Mouse (Mus musculus): ENCODE measurements around the gene Golga4.
A peak's percentile ranks its signal among the peaks of the same experiment; 100 is the strongest.

Golga4 gene

DNA sequence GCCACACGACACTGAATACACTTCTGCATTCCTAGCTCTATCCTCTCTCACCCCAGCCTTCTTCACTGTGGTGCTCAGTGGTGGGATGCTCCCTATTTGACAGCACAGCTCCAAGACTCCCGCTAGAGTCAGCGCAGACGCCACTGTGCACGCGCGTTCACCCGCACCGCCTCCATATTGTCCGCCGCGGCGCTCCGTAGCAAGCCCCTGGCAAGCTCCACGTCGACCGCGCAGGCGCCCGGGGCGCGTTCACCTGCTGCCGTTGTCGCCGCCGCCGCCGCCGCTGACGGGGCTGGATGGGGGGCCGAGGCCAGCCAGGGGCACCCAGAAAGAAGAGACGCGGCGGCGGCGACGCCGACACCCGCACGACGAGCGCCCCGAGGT, at the start of gene Golga4:
TSS of gene Golga4 (plus strand) at position 248 of the 384 bp plus-strand sequence.
- DNase-seq (ENCODE audit: low read depth, low spot score), result peak; percentile 91

DNA sequence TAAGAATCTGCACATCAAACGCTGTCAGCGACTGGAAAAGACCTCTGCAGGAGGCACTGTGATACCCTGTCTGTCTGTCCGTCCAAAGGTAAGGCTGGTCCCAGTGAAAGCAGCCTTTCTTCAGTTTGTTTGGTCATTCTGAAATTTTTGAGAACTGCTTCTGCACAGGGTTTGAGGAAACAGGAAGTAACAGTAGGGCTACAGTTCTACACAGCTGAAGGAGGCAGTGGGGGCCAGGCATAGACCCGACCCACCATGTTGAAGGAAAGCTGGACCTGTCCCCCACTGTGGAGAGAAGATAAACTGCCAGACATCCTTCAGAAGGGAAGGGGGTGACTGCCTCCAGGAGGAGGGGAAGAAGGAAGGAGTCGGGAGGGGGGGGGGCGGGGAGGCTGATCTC, 49.7 kb upstream of the Golga4 start:
- peak; percentile 11 for DNase-seq (ENCODE audit: low read depth, low spot score)

DNA sequence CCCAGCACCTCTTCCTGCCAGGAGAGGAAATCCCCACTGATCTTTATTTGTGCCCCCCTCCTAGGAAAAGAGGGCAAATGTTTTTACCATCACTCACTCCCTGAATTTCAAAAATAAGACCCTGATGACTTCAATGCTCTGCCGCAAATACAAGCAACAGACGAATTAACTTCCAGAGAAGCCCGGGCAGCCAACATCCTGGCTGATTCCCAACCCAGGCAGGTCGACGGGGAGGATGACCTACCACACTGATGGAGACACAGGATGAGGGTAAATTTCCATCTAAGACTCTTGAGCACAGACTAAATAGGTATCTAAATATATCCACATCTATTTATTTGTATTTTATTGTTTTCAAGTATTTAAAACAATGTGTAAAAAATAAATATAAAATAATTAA, 48.0 kb upstream of the Golga4 start:
- no peak for DNase-seq (ENCODE audit: low read depth, low spot score)

DNA sequence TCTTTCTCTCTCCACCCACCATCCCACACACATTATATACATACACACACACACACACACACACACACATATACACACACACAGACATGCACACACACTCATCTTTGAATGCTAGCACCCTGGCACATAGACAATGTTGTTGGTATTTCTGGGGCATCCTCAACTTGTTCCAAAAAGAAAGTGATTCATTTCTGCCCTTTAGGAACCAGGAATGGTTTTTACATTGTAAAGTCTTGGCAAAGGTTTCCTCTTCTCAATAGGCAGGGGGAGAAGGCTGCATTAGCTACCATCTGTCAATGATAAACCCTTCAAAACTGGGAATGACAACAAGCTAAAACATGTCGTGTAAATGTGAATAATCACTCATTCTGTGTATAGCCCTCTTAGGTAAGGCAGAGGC, 42.0 kb upstream of the Golga4 start:
- no peak for DNase-seq (ENCODE audit: low read depth, low spot score)

DNA sequence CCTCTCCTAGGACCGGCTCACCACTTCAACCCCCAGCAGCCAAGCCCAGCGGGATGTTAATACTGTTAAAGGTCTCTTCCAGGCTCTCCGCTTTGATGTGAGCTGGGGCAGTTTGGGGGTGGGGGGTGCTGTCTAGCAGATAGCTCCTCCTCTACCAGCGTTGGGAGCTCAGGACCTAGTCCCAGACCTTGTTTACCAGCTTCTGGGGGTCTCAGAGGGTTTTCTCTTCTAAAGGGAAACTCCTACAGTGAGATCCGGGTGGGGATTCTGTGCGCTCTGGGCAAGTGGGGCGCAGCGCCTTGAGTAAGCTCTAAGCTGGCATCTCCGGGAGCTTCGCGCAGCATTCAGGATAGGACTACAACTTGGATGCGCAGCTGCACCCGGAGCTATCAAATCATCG, 37.8 kb upstream of the Golga4 start:
- DNase-seq (ENCODE audit: low read depth, low spot score), result no peak

DNA sequence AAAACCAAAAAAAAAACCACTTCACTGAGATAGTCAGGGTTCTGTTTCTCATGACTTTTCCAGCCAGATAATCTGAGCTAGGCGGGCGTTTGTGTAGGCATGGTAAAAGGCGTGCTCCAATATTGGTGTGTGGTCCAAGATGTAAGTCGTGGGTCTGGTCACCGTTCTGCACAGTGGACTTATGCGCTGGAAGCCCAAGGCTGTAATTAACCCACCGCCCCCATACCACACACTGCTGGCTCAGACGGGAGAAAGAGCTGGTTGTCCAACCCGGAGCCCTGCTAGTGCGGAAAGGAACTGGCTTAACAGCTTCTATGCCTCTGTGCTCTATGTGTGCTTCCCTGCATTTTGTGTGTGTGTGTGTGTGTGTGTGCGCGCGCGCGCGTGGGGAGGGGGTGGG, 36.8 kb upstream of the Golga4 start:
- DNase-seq (ENCODE audit: low read depth, low spot score), result no peak

DNA sequence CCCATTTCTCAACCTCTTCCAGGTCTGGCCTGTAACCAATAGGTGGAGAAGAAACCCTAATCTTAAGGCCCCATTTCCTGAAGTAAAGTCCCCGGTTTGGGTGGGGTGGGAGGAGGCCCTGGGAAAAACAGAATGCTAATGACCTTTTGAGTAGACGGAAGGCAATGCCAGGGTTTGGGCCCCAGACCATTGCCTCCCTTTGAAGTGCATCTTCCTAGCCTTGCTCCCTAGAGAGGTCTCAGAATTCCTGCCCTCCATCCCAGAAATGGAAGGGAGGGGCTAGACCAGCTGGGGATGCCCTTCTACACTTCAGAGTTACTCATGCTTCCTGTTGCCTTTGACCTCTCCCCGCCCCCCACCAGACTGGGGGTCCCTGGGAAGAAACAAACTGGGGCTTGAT, 34.8 kb upstream of the Golga4 start:
- no peak for DNase-seq (ENCODE audit: low read depth, low spot score)

DNA sequence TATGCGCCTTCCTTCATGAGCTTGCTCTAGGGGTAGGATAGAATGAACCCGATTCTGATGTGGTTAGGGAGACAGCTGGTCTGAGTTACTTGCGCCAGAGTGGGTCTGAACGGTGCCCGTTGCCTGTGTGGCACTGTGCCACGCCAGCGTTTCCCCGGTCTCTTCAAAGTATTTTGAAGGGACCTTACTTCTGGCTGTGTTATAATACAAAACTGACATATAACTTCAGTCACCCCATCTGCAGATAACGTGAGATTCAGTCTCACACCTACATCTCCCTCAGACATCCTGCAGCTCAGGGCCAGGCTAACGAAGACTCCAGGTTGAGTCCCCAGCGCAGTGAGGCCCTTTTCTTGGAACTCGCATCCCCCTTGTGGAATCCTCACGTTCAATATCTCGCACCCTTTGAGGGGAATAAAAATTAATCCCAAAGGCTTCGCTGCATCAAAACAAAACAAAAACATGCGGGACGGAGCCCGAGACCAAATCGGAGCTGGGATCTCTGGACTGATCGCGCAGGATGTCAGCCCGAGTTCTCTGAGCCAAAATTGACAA, 29.8 kb upstream of the Golga4 start:
- peak; percentile 26 for DNase-seq (ENCODE audit: low read depth, low spot score)

DNA sequence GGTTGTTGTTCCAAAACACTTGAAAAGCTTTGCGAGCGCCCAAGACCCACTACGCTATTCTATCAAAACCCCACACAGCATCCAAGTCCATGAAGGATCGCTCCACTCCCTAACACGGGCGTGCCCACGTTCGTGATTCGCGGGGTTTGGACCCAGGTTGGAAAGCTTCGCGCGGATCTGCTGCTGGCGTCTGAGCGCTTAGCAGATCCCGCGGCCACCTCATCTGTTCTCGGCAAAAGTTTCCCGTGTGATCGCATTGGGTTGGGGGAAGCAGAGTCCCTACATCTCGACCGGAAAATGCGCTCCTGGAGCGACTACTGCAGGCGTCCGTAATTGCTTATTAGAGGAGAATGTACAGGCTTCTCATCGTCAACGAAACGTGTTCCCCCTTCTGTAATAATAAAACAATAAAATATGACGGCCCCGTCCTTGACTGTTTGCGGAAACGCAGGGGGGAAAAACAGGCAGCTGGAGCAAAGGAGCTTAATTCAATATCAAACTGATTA, 29.2 kb upstream of the Golga4 start:
- DNase-seq (ENCODE audit: low read depth, low spot score), result peak; percentile 22

DNA sequence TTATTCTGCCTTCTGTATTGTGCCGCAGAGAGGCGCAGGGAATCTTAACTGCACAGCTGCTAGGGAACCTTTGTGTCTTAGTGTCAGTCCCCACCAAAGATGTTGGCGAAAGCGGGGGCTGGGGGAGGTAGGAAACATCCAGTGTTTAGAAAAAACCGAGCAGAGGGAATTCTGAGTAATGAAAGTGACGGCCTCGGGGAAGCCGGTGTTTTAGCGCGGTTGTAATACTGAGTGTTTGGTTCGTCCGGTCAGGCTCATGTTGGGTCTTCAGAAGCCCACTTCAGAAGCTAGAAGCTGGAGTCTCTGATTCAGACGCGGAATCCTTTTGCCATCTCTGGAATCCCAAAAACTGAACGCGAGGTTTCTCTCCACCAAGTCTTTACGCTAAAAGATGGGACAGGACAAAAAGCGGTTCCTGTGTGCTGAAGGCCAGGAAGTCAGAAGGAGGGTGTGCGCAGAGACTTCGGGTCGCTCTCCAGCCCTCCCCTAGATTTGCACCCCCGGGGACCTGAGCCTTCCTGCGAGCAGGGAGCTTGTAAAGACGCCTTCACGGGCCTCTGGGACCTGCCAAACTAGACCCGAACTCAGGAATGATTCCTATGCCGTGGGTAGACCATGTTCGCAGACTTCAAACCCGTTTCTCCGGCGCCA, 28.7 kb upstream of the Golga4 start:
- peak; percentile 43 for DNase-seq (ENCODE audit: low read depth, low spot score)

DNA sequence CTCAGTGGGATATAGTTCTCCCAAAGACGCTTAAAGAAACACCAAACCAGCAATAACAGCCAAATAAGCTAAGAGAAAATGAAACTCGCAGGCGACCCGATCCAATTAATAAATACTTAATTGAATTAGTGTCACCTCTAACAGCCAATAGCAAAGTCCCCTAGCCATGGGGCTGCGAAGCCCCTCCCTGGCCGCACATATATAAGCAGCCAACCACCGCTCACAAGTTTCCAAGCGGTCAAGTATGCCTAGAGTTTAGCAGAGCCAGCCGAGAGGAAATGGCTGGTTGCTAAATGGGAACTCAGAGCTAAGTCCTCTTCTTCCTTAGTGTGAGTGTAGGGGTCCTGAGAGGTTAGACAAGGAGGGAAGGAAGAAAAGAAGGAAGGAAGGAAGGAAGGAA, 28.1 kb upstream of the Golga4 start, which contains the start of gene Eomes:
TSS of gene Eomes (plus strand) at position 252 of the 400 bp plus-strand sequence.
- peak; percentile 12 for DNase-seq (ENCODE audit: low read depth, low spot score)

DNA sequence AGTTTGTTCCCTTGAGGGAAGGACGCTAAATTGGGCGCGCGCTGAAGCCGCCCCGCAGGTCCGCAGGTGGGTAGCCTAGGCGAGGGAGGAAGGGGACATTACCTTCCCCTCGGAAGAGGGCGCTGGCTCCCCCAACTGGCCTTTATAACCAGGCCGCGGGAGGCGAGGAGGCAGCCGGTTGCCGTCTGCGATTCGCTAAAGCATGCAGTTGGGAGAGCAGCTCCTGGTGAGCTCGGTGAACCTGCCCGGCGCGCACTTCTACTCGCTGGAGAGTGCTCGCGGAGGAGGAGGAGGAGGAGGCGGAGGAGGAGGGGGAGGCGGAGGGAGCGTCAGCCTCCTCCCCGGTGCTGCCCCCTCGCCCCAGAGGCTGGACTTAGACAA, 27.6 kb upstream of the Golga4 start:
- peak; percentile 61 for DNase-seq (ENCODE audit: low read depth, low spot score)

DNA sequence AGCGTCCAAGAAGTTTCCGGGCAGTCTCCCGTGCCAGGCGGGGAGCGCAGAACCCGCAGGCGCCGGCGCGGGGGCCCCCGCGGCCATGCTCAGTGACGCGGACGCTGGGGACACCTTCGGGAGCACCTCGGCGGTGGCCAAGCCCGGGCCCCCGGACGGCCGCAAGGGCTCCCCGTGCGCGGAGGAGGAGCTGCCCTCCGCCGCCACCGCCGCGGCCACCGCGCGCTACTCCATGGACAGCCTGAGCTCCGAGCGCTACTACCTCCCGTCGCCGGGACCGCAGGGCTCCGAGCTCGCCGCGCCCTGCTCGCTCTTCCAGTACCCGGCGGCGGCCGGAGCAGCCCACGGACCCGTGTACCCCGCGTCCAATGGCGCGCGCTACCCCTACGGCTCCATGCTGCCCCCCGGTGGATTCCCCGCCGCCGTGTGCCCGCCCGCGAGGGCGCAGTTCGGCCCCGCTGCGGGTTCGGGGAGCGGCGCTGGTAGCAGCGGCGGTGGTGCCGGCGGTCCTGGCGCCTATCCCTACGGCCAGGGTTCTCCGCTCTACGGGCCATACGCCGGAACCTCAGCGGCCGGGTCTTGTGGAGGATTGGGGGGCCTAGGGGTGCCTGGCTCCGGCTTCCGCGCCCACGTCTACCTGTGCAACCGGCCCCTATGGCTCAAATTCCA, 27.1 kb upstream of the Golga4 start:
- peak; percentile 67 for DNase-seq (ENCODE audit: low read depth, low spot score)

DNA sequence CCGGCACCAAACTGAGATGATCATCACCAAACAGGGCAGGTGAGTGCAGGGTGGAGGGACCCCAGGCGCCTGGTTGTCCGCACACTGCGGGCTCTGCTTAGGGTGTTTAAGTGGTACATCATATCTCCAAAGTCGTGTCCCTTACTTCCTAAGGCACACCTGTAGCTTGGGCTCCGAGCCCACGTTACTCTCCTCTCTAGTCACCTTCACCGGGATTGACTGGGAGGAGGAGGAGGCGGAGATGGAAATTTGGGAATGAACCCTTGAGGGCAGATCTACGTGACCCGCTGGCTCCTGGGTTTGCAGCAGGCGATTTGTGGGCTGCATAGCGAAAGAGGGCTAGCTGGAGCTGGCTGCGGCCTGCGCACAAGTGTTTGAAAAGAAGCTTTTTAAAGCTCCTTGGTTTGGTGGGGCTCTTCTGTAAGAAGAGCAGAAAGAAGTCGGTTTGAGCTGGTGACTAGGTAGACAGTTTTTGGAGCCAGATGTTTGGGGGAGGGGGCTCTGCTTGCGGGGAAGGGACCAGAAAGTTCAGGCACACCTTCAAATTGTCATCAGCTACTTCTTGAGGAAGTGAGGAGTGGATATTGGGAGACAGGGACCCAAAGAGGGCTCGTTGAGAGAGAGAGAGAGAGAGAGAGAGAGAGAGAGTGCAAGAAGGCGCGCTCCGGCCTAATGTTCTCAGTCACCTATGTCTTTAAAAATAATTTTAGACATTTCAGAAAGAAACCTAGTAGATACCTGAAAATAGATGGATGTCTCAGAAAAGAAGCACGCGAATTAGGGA, 26.4 kb upstream of the Golga4 start:
- no peak for DNase-seq (ENCODE audit: low read depth, low spot score)

DNA sequence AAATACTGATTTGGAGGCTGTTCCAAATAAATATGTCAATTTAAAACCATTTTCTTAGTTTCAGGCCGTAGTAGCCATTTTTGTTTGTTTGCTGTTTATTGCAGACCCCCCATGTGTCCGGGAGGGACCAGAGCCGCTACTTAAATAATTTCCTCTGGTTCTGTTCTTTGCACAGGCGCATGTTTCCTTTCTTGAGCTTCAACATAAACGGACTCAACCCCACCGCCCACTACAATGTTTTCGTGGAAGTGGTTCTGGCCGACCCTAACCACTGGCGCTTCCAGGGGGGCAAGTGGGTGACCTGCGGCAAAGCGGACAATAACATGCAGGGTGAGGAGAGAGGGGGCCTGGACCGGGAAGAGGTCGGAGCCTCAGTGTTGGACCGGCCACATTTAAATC, 25.8 kb upstream of the Golga4 start:
- no peak for DNase-seq (ENCODE audit: low read depth, low spot score)

DNA sequence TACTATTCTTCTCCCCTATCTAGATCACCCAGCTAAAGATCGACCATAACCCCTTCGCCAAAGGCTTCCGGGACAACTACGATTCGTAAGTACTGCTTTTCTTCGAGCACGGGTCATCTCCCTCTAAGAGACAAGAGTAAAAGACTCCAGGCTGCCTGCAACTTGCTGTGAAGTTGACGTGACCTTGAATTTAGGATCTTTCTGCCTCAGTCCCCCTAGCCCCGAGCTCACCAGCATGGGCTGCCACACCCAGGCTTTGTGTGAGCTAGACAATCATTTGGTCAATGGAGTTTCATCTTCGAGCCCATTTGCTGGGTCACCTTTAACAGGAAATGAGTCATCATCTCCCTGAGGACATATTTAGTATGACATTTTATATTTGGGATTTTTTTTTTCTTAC, 23.9 kb upstream of the Golga4 start:
- no peak for DNase-seq (ENCODE audit: low read depth, low spot score)

DNA sequence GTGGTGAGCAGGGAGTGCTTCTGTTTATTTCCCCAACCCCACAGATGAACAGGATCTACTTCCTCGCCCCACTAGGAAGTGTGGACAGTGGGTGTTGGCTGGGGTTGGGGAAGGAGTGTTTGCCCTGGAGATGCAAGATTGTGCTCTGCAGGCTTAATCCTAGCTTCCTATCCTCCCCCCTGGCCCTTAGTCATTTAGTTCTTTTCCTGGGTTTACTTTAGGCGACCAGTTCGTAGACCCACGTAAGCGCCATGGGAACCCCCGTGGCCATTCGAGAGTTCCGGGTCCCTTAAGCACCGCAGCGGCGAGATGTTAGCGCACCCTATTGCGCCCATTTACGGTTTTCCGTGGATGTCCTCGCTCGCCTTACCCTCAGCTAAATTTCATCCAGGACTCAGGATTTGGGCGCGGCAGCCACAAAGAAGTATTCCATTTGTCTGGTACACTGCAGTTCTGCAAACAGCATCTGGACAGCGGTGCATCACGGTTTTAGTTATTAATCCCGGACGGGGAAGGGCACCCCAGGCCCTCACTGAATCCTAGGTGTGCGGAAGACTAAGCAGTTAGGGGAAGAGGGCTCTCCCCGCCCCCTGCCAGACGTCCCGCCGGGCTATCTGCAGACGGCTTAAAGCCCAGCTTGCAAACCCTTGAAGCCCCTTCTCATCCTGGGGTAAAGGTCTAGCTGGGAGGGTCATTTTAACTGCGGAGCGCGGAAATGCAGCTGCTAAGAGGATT, 19.5 kb upstream of the Golga4 start:
- DNase-seq (ENCODE audit: low read depth, low spot score), result peak; percentile 20

DNA sequence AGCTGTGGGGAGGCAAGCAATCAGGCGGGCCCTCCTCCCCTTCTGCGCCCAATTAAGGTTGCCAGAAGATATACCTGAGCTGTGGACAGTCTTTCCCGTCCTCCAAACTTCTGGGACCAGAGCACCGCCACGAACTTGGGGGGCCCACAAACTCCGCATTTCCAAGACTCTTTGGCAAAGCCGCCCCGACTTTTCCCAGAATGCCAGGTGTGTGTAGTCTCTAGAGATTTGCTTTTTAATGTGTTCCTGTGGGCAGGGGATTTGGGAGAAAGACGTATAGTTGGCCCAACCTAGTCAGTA, 19.0 kb upstream of the Golga4 start:
- DNase-seq (ENCODE audit: low read depth, low spot score), result no peak

DNA sequence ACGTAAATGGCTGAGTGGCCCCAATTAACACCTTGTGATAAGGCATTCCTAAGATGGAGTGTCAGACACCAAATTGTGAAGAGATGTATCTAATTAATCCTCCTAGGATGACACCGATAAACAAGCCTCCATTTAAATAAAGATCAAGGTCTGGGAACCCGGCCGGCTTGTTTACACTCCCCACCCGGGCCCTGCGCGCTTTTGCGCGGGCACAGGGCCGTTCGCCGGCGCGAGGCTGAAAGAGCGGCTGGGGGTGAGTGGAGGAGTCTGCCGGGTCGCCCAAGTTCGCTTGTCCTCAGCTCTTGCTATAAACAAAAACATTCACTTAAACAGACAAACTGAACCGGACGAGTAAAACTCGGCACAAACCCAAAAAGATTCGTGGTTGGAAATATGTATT, 18.4 kb upstream of the Golga4 start:
- peak; percentile 37 for DNase-seq (ENCODE audit: low read depth, low spot score)

DNA sequence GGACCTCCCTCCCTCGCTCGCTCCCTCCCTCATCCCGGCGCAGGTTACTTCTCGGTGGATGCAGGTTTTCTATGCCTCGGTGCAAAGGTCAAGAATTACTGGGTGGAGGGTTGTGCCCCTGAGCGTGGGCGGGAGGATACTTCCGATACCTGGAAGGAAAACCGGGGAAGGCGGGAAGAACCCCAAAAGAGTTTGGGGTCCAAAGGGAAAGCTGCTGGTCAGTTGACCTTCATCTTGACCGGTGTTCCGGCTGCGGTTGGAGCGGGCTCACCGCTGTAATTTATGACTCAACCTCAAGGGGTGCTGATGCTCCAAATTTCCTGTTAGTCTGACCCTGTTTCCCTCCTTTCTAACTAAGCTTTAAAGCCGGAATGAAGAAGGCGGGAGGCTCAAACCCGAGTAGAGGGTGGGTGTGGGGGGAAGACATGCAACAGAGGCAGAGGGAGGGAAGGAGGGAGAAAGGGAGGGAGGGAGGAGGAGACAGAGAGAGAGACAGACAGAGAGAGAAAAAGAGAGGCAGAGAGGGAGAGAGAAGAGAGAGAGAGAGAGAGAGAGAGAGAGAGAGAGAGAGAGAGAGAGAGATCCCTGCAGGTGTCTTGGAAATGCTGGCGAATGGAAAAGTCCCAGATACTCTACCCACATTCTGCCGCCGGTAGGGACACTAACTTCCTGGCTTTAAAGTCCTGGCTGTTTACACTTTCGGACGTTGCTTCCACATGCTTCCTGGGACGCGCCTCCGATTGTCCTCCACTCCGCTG, 17.8 kb upstream of the Golga4 start:
- DNase-seq (ENCODE audit: low read depth, low spot score), result peak; percentile 60
